Mouse (Mus musculus) CH12F3 (cell line): Measurements from ENCODE around the gene 1700001P01Rik.

Experiments used
- in situ Hi-C: fragments of 300-500 bp; cut with MboI; formaldehyde crosslinking; loops from 2 replicates; pipeline ENCODE4 v1.14.3; 2020; ENCODE audit warnings: low sequenced_read_pairs

Gene 1700001P01Rik

DNA sequence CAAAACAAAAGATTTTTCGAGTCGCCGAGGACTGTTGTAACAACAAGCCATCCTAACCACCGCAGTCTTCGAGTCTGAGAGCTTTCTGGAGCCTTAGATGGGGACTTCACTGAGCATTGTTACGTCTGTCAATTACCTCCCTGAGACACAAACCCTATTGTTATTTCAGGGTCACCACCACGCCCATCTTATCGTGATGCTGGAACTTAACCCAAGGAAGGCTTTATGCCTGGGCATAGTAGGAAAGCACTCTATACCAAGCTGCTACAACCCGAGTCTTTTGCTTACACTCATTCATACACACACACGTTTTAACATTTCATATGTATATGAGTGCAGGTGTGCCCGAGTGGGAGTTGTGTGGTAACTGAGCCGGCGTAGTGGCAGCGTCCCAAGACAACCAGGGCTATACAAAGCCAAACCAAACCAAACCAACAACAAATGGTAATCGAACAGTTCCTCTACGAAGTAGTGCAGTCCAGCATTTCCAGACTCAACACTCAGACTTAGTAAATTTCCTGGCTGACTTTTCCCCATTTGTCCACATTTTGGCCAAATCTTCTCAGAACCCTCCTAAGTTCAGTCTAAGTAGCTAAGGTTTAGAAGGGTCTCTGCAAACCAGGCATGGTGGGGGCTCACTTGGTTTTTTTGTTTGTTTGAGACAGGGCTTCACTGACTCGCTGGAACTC is at the start of gene 1700001P01Rik:
Gene 1700001P01Rik (minus strand): TSS at position 111 of the 689 bp plus-strand sequence.
- in situ Hi-C loops, result no loop called here

- in situ Hi-C loops, result no loop called here
These were observed 49.6 kb upstream of the 1700001P01Rik start for GRCm38 (mm10) chr11:97825295-97825694.

DNA sequence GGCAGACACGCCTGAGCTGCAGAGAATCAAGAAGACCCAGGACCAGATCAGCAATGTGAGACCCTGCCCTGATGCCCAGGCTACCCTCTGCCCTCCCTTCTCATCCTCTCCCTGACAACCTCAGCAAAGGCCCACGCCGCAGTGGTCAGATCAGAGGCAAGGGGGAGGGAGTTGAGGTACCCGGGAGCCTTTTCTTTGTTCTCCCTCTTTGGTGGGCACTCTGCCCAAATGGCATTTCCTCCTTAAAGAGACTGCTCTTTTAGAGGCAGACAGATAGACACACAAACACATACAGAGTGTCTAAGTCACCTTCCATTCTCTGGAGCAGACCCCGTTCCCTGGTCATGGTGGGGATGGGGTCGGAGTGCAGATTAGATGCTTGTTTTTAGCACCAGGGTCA is 49.2 kb upstream of the 1700001P01Rik start:
- in situ Hi-C loops, result no loop called here

DNA sequence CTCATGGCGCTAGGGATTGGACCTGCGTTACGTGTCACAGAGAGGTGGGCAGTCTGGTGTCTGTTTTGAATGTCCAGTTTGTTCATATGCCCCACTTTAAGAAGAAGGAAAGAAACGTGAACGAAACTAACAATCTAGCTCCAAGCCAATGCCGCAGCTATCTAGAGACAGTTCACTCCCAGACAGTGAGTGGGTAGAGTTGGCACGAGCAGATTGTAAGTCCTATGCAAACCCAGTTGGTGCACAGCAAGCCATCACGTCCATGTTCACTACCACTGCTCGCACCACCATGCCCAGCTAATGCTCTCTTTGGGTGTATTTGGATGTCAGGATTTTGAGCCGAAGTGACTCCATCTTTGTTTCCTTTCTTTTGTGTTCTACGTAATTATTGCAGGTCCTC is 48.5 kb upstream of the 1700001P01Rik start:
- in situ Hi-C loops, result no loop called here

DNA sequence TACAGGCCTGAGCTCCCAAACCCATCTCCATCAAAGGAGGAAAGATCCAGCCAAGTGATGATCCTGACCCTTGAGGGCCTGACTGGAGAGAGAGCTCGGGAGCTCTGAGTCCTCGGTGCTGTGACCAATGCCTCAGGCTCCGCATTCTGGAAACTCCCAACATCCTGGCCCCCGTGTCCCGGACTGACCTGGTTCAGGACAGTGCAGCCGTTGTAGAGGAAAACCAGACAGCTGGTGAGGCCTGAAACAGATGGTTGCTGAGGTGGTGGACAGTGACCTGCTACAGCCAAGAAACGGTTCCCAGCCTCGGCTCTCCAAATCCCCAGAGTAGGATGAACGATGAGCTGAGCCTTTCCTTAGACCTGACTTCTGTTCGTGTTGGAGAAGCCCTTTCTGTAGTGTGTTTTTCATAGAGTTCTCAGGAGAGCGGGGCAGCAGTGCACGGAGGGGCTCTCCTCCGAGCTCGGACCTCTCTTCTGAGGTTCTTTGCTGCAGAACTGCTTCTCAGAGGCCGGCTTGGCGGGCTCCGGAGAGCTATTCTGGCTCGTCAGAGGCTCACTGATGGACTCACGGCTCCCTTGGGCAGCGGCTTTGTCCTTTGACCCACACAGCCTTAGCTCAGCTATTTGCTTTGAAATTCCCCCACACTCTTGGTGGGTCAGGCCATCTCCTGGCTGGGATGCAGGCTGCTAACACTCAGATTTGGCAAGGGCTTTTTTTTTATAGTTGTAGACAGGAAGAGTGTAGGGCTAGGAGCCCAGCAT is 47.3 kb upstream of the 1700001P01Rik start:
- in situ Hi-C loops, result no loop called here

- in situ Hi-C loops, result no loop called here
These were observed 45.8 kb upstream of the 1700001P01Rik start for GRCm38 (mm10) chr11:97821401-97822064.

- in situ Hi-C loops, result no loop called here
These were observed 45.1 kb upstream of the 1700001P01Rik start for GRCm38 (mm10) chr11:97820840-97821239.

GRCm38 (mm10) chr11:97819923-97820322 is 44.2 kb upstream of the 1700001P01Rik start:
- in situ Hi-C loops, result no loop called here

DNA sequence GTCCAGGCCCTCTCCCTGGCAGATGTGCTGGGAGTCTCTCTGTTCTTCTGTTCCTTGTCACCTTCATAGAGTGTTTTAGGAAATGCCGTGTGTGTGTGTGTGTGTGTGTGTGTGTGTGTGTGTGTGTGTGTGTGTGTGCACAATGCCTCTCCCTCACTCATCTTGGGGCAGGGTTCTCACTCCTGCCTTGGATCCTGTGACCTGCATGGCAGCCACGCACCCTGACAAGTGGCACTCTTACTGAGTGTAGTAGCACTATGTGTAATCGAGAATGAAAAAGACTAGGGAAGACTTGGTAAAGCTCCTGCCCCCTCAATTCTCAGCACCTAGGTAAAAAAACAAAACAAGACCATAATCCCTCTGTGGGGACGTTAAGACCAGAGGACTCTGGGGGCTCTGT is 43.4 kb upstream of the 1700001P01Rik start:
- in situ Hi-C loops, result no loop called here

GRCm38 (mm10) chr11:97818571-97818970 is 42.9 kb upstream of the 1700001P01Rik start:
- in situ Hi-C loops, result no loop called here

GRCm38 (mm10) chr11:97818003-97818402 is 42.3 kb upstream of the 1700001P01Rik start:
- in situ Hi-C loops, result no loop called here

- in situ Hi-C loops, result no loop called here
These were observed 41.7 kb upstream of the 1700001P01Rik start for GRCm38 (mm10) chr11:97817379-97817778.

- in situ Hi-C loops, result no loop called here
These were observed 41.2 kb upstream of the 1700001P01Rik start for GRCm38 (mm10) chr11:97816916-97817315.

DNA sequence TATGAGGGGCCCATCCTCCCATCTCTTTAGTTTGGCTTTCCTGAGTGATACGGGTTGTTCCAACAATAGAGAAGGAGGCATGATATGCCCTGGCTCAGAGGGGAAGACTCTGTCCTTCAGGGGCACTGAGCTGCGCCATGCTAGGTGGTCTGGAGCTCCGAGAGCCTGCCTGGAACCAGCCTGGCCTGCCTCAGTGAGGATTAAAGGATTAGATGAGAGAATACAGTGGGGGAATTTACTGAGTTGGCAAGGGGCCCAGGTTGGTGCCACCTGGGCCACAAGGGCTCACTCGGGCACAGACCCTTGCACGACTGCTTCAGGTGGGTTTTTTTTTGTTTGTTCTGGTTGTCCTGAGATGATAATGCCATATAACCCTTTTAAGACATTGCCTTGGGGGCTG is 40.5 kb upstream of the 1700001P01Rik start:
- in situ Hi-C loops, result no loop called here

GRCm38 (mm10) chr11:97815736-97816135 is 40.0 kb upstream of the 1700001P01Rik start:
- in situ Hi-C loops, result no loop called here

DNA sequence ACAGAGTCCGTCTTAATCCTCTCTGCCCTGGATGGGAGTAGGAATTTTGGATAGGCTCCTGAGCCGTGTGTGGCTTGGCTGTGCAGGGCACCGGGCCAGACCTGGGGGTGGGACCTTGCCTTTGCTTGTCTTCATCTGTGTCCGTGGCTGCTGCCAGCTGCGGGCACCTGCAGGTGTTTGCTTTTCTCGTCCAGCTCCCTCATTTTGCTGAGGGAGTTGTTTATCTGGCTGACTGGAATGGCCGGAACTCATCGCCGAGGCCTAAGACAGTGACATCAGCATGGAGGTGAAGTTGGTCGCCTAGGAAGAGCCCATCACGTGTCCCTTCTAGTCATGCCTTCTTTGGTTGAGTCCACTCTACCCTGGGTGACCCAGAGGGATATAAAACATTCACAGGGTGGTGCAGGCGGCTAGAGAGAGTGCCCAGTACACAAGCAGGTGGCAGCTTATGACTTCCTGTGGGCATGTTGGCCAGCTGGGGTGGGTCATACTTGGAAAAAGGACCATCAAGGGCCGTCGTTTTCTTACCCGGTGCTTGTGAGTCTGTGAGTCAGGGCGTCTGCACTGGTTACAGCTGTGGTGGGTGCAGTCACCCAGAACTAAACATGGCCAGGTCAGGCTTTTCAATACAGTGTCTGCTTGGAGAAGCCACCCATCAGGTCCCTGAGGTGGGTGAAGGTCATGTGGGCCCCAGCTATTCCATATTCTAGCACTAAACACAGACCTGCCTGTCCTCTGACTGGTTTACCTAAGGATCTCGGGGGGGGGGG is 38.2 kb upstream of the 1700001P01Rik start:
- in situ Hi-C loops, result no loop called here

DNA sequence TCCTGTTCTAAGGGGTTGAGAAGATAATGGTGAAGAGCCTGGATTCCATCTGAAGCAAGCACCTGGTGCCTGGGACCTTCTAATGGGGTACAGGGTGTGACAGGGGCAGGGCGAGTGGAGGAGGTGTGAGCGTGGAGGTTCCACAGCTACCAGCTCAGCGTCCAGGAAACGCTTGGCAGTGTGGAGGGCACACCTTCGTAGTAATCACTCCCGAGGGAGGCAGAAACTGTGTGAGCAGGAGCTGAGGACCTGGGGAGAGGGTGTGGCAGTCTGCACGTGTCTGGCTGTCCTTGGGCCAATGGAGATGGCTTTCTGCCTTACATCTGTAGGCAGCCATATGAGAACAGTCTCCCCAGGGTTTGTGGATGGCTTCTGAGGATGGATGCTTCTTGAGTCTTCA is 37.4 kb upstream of the 1700001P01Rik start:
- in situ Hi-C loops, result no loop called here

DNA sequence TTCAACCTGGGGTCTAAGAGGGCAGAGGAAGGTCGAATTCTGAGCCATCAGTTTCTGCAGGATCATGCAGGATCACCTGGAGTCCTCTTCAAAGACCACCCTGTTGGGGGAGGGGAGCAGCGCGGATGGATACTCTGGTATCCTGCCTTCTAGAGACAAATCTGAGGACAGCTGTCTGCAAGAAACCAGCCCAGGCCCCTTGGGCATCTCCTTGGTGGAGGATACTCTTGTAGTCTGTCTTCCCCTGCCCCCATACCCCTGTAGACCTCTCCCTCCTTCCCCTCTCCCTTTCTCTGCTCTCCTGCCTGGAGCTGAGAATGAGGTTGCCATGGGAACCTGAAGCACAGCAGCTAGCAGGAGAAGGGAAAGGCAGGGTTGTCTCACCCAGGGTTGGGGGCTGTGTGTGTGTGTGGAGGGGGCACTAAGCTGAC is 36.8 kb upstream of the 1700001P01Rik start:
- in situ Hi-C loops, result no loop called here

- in situ Hi-C loops, result no loop called here
These were observed 36.0 kb upstream of the 1700001P01Rik start for GRCm38 (mm10) chr11:97811569-97812362.

DNA sequence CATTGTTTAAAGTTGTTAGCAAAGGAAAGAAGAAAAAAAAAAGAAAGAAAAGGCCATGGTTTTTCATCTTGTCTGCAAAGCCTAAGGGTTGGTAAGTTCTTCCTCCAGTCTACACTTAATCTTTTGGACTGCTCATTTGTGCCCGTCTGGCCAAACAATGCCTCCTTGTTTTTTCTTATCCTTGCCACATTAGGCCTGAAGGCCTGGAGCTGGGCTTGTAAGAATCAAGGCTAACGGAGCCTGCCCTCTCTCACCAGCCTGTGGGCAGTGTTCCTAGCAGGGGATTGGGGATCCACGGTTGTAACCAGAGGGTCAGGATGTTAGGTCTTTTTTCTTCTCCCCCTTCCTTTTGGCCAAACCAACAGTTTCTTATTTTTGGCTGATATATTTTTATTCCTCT is 35.3 kb upstream of the 1700001P01Rik start:
- in situ Hi-C loops, result no loop called here
